Mouse (Mus musculus): ENCODE data around the gene Rbm39. TPM values are rescaled to one million over a fixed set of nuclear protein-coding genes. Genes with fewer than 3 reads are reported as not detected.
A peak's percentile ranks its signal among the peaks of the same experiment; 100 is the strongest.

Gene Rbm39
- 100 to 1,000 TPM; 223 to 344 TPM for total RNA-seq (2021)

DNA sequence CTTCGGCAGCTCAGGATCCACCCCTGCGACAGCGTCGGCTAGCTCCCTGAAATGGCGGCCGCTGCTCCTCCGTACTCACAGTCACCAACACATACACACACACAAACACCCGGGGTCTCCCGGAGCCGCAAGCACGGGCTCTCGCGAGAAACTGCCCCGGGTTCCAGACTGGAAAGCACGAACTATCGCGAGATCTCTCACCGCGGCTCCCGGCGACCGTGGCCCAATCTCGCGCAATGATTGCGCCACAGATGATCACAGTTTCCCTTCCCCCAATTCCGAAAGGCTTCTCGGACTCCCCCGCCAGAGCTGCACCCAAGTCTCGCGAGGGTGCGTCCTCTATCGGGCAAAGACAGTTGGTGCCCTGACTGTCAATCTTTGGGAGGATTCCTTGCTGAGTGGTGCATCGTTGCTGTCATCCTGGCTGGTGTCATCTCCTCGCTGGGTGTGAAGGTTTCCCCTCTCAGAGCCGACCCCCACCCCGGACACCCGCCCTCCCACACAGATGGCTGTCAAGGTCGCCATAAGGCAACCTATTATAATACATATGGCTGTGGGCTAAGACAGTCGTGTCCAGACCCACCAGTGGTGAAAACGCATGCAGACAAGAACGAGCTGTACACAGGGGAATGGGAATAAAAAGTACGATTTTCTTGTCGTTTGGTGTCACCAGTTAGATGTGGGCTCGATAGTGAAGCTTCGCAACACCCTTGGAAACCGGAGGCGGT lies at the start of gene Rbm39:
Gene Rbm39, minus strand, starts transcription at position 145 of the 728 bp plus-strand sequence.
- intact Hi-C loops (cut with DNase I): no loop called here

DNA sequence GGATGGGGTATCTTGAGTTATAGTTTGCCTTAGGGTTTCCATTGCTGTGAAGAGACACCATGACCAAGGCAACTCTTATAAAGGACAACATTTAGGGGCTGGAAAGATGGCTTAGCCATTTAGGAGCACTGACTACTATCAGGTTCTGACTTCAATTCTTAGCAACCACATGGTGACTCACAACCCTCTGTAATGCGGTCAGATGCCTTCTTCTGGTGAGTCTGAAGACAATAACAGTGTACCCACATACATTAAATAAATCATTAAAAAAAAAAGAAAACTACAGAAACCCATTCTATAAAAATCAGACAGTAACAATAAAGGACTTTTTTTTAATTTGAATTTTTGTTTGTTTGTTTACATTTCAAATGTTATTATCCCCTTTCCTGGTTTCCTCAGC lies 49.1 kb upstream of the Rbm39 start:
- no peak for DNase-seq (ENCODE audit: low spot score in 2 of 2)
- intact Hi-C loops (cut with DNase I): no loop called here

More for the DNA sequence above, at the start of gene Rbm39:
- DNase-seq (ENCODE audit: low spot score in 2 of 2): peak; percentile 100

DNA sequence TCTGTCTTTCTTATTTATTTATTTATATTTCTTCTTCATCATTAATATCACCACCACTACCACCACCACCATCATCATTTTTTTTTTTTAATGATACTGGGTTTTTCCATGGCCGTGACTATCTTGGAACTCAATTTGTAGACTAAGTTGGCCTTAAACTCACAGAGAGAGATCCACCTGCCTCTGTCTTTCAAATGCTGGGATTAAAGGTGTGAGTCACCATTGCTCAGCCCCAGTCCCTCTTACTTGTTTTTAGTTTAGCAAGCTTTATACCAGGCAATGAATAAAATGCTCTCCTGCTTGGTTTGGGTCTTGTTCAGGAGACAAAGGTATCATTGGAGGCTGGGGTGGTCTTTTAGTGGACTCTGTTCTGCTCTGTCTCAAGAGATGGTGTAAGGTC lies 47.7 kb upstream of the Rbm39 start:
- DNase-seq (ENCODE audit: low spot score in 2 of 2): no peak
- intact Hi-C loops (cut with DNase I): no loop called here

DNA sequence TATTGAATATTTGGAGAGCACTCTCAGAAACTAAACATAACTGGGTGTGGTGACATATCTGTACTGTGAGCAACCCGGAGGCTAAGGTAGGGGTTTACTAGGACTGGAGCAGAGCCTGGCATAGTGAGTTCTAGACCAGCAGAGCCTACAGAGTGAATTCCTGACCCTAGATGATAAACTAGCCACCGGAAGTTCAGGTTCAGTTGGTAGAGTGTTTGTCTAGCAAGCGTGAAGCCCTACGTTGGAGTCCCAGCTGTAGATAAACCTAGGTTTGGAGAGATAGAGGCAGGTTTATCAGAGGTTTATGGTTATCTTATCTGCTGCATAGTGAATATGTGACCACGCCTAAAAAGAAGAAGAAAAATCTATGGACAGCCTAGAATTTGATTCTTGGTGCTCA lies 44.0 kb upstream of the Rbm39 start:
- intact Hi-C loops (cut with DNase I): no loop called here
- no peak for DNase-seq (ENCODE audit: low spot score in 2 of 2)

DNA sequence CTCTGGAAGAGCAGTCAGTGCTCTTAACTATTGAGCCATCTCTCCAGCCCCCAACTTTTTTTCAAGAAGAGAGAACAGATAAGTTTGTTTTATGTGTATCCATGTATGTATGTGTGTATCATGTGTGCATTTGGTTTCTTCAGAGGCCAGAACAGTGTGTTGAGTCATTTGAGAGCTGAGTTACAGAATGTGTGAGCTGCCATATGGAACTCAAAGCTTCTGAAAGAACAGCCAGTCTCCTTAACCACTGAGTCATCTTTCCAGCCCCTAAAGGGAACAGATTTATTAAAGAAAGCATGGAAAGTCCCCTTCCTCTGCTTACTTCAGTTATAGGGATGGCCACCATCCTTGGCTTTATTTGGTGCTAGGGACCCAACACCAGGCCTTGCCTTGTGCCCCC lies 42.1 kb upstream of the Rbm39 start:
- intact Hi-C loops (cut with DNase I): no loop called here
- no peak for DNase-seq (ENCODE audit: low spot score in 2 of 2)

DNA sequence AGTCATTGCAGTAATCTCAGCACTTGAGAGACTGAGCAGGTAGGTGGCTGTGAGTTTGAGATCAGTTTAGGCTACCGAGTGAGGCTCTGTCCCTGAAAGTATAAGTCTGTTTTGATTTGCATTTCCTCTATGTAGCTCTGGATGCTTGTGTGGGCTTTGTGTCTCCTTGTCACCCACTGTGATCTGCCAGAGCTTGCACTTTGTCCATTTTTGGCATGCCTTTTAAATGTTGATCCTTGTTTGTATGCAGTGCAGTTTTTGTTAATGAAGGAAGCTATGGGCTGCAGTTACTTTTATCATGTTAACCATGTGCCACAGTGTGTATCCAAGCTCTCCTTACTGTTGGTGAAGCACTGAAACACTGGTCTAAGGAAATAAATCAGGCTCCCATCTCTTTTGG lies 37.7 kb upstream of the Rbm39 start:
- intact Hi-C loops (cut with DNase I): no loop called here
- no peak for DNase-seq (ENCODE audit: low spot score in 2 of 2)

DNA sequence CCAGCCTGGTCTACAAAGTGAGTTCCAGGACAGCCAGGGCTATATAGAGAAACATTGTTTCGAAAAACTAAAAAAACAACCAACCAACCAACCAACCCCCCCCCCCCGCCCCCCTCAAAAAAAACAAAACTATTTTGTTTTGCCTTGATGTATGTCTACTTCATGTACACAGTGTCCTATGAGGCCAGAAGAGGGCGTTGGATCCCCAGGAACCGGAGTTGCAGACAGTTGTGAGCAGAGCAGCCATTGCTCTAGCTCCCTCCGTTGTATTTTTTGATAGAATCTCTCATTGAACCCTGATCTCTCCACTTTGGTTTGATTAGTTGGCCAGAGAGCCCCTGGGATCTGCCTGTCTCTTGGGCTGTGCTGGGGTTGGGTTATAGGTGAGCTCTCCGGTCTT lies 23.9 kb upstream of the Rbm39 start:
- intact Hi-C loops (cut with DNase I): no loop called here
- DNase-seq (ENCODE audit: low spot score in 2 of 2): no peak

DNA sequence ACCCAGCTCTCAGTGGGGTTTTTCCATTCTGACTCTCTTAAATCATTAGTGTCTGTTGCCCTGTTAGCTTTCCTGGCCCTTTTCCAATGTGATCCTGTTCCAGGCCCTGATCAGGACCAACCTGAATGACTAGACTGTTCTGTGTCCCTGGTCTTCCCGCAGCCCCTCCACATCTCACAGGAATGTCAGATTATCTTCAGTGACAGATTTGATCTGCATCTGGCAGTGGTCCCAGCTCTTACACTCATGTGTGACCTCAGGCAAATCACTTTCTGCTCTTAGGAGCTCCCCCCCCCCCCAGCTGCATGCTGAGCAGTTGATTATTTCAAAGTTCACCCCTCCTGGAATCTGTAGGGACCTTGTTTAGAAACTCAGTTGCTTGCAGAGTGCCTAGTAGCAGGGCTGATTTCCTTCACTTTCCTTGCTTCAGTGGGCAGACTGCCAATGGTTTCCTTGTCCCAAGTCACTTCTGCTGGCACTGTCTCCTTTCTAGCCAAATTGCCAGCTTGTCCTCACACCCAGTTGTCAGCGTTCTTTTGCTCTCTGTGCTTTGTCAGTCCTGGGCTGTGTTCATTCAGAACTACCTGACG lies 22.9 kb upstream of the Rbm39 start:
- intact Hi-C loops (cut with DNase I): no loop called here
- DNase-seq (ENCODE audit: low spot score in 2 of 2): peak in 1 of 2 experiments; percentile 38

DNA sequence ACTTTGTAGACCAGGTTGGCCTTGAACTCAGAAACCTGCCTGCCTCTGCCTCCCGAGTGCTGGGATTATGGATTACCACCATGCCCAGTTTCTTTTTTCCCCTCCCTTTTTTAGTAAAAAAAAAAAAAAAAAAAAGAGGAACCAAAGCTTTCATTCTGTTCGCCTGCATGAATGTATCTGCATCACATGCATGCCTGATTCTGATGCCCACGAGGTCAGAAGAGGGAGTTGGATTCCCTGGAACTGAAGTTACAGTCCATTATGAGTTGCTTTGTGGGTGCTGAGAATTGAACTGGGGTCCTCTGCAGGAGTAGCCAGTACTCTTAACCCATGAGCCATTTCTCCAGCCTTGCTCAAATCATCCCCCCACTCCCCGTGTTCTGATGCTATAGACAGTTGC lies 21.4 kb upstream of the Rbm39 start:
- intact Hi-C loops (cut with DNase I): no loop called here

DNA sequence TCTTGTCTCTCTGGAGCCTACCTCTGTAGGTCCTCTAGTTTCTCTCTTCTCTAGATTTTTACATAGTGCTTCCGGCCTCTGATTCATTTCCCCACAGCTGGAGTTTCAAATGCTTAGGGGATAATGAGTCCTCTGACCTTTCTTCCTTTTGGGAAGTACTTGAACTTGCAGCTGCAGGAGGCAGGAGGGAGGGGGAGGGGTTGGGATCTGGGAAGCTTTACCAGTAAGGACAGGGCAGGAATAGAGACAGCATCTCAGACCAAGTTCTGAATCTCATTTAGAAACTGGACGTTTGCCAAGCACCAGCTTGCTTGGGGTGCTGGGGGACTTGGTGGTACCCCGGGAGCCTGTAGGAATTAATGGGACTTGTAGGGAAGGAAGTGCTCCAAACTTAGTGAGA lies 19.9 kb upstream of the Rbm39 start:
- no peak for DNase-seq (ENCODE audit: low spot score in 2 of 2)
- intact Hi-C loops (cut with DNase I): loop anchor here (5.0 kb wide), 1 partner anchor 57 kb away; no protein-coding TSS in a partner anchor

More for the DNA sequence above, 21.4 kb upstream of the Rbm39 start:
- no peak for DNase-seq (ENCODE audit: low spot score in 2 of 2)

DNA sequence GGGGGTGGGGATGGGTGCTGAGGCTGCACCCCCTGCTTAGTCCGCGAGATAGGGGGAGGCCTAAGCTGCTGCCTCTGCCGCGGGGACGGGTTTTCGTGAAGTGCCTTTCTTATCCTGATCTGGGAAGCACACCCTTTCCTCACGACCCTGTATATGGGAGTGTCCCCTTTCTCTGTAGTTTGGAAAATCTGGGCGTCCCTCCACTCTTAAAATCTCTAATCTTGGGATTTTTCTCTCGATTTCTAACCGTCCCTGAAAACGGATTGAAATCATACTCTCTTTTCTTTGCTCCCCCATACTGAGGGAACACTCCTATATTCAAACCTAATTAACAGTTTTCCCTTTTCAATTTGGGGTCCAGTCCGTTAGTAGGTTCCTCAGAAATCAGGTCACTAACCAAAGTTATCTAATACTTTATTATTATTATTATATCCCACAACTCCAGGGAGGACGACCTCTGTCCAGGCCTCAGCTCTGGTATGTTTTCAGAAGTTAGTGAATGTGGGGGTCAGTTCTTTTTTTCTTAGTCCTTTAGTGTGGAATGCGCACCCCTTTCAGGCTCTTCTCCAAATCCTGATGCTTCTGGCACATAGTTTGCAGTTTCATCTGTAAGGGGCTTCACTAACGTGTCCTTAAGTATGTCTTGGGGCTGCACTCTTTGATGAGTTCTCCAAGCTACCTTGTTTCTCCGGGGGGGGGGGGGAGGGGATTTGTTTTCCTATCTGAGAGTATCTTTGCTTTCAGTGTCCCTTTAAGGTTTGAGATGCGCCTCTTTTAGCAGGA lies 17.3 kb upstream of the Rbm39 start:
- DNase-seq (ENCODE audit: low spot score in 2 of 2): no peak
- intact Hi-C loops (cut with DNase I): loop anchor here (5.0 kb wide), 1 partner anchor 60 kb away; no protein-coding TSS in a partner anchor

DNA sequence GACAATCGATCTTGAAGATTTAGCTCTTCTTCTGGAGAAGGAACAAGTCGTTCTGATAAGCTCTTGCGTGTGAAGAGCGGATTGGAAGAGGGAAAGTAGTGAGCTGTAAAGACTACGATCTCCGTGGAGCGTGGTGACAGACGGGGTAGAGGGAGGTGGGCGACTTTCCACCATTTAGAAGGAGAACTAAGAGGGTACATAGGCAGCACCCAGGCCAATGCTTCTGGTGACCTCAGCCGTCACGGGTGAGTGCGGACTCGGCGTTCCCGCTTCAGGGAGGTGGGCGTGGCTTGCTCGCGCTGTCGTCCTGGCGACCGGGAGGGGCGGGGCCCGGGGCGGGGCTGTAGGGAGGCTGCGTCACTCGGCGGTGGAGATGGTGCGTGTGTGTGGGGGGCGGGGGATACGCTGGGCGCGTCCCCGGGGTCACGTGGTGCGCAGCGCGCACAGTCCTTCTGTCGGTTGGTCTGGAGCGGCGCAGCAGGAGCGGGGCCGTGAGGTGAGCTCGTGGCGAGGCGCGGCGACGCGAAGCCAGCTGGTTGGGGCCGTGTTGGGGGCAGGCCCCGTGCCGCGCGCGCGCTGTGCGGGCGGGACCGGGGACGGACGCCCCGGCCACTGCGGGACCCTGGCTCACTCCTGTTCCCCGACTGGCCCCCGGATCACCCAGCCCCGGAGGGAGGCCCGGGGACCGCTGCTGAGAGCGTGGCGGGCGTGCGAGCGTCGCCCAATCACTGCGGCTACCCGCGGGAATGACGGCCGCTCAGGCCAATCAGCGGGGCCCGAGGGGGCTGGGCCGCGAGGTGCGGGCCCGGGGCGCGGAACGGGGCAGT lies 16.5 kb upstream of the Rbm39 start, which contains the start of gene Phf20:
Gene Phf20, plus strand, starts transcription at position 165 of the 827 bp plus-strand sequence.
- DNase-seq (ENCODE audit: low spot score in 2 of 2): peak; percentile 98
- intact Hi-C loops (cut with DNase I): loop anchor here (5.0 kb wide), 1 partner anchor 61 kb away; no protein-coding TSS in a partner anchor

DNA sequence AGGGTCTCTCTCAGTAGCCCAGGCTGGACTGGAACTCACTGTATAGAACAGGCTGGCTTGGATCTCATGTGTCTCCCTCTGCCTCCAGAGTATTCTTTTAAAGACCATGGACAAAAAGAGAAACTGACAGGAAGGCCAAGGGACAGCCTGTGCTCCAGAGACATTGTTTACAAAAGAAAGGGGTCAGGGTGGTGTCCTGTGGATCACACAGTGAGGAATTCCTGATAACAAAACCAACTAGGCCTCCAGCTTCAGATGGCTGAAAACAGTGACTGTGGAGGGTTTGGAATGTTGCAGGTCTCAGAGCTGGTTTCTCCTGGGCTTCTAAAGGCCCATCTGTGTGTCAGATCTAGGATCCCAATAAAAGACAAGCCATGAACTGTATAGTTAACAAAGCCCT lies 14.5 kb upstream of the Rbm39 start:
- DNase-seq (ENCODE audit: low spot score in 2 of 2): no peak
- intact Hi-C loops (cut with DNase I): loop anchor here (5.0 kb wide), 1 partner anchor 83 kb away; no protein-coding TSS in a partner anchor

DNA sequence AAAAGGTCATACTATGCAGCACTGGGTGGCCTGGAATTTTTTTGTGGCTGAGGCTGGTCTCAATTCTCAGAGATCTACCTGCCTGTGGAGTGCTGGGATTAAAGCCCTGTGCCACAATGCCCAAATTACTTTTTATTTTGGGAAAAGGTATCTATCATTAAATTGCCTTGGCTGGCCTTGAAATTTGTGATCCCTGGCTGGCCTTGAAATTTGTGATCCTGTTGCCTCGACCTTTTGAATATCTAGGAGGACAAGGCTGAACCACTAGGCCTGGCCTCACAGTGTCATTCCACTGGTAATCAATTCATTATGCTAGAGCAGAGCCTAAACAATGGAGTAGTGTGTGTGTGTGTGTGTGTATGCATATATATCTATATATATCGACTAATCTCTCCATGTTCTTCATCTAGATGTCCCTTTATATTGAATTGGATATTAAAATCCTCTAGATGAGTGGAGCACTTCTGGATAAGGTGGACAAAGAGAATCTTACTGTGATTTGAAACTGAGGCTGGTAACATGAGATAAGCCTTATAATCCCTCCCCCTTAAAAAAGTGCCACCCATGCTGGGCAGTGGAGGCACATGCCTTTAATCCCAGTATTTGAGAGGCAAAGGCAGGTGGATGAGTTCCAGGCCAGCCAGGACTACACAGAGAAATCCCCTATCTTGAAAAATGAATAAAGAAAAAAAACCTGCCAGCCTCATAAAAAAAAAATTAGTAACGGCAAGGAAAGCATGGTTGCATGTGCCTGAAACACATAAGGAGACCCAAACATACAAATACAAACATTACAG lies 13.2 kb upstream of the Rbm39 start:
- intact Hi-C loops (cut with DNase I): loop anchor here (5.0 kb wide), 1 partner anchor 84 kb away; no protein-coding TSS in a partner anchor

DNA sequence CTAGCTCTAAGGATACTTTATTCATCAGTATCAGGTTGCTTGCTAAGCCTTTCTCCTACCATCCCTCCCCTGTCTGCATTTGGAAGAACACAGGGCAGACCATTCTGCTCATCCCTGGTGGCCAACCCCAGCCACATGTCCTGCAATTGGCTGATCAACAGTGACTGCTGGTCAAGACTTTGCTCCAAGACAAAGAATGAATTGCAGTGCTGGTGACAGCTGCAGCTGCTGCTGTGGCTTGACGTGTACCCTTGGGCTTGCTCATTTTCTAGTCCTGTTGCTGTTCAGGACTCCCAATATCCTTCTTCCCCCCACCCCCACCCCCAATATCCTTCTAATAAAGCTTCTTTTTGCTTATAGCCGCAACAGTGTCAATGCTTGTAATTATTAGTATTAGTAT lies 12.0 kb upstream of the Rbm39 start:
- no peak for DNase-seq (ENCODE audit: low spot score in 2 of 2)
- intact Hi-C loops (cut with DNase I): loop anchor here (5.0 kb wide), 1 partner anchor 85 kb away; no protein-coding TSS in a partner anchor

More for the DNA sequence above, 13.2 kb upstream of the Rbm39 start:
- DNase-seq (ENCODE audit: low spot score in 2 of 2): no peak

DNA sequence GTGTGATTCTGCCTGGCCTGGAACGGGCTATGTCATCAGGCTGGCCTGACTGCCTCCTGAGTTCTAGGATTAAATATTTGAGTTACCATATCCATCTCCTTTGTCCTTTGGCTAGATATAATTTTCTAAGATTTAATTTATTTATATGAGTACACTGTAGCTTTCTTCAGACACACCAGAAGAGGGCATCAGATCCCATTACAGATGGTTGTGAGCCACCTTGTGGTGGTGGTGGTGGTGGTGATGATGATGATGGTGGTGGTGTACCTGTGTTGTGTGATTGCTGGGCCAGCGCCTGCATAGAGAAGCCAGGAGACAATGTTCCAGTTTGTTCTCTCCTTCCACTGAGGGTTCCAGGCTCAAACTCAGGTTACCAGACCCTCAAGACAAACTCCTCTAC lies 11.5 kb upstream of the Rbm39 start:
- intact Hi-C loops (cut with DNase I): loop anchor here (5.0 kb wide), 1 partner anchor 86 kb away; no protein-coding TSS in a partner anchor
- no peak for DNase-seq (ENCODE audit: low spot score in 2 of 2)

DNA sequence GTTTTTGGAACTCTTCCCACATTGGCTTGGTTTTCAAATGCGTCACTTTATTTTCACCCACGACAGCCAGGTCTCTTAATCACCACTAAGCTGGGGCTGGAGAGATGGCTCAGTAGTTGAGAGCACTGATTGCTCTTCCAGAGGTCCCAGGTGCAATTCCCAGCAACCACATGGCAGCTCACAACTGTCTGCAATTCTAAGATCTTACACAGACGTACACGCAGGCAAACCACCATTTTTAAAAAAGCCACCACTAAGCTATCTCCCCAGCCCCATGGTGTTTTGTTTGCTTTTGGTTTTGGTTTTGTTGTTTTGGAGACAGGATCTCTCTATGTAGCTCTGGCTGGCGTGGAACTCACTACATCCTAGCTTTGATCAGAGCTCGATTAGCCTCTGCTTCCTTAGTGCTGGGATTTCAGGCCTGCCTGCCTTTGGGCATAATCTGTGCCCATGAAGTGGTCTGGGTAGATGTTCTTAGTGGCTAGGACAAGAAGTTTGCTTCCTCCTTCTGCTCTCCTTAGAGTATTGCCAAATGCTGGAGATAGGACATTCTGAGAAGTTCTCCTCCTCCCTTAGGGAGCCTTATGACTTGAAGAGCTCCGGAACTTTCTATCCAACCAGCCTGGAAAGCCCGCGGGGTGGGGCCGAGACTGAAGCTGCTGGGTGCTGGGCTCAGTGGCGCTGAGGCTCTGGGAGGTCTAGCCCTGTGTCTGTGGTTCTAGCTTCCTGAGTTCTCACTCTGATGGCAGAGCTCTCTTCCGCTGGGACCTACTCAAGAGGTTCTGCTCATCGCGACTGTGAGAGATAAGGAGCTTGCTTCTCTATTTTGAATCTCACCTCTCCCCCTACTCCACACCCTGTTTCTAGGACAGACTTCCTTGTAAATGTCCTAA lies 10.2 kb upstream of the Rbm39 start:
- DNase-seq (ENCODE audit: low spot score in 2 of 2): no peak

More for the DNA sequence above, 10.2 kb upstream of the Rbm39 start:
- intact Hi-C loops (cut with DNase I): loop anchor here (5.0 kb wide), 1 partner anchor 87 kb away; no protein-coding TSS in a partner anchor
